Mouse (Mus musculus) lung, adult 2 months (tissue): ENCODE data around the gene Eif3i.

ENCODE experiments used
- CTCF ChIP-seq: fragments of 200-500 bp; IDR thresholded peaks from 2 replicates; pipeline ENCODE4 v1.5.1; 2011; ENCODE audit warnings: mild to moderate bottlenecking, low read length, control low read depth; ENCODE audit not compliant: insufficient read depth
- POLR2A ChIP-seq: fragments of 200-500 bp; IDR thresholded peaks from 2 replicates; pipeline ENCODE4 v1.6.1; 2011; ENCODE audit warnings: low read depth, mild to moderate bottlenecking, control low read depth, low read length, borderline replicate concordance; ENCODE audit errors: extremely low read depth

- TF ChIP-seq POLR2A: no peak
- no peak for TF ChIP-seq CTCF
Observed at GRCm38 (mm10) chr4:129549306-129549705, 51.1 kb downstream of the Eif3i start.
